ENCODE assay signal across 8 mouse cellular contexts in the genomic region with DNA sequence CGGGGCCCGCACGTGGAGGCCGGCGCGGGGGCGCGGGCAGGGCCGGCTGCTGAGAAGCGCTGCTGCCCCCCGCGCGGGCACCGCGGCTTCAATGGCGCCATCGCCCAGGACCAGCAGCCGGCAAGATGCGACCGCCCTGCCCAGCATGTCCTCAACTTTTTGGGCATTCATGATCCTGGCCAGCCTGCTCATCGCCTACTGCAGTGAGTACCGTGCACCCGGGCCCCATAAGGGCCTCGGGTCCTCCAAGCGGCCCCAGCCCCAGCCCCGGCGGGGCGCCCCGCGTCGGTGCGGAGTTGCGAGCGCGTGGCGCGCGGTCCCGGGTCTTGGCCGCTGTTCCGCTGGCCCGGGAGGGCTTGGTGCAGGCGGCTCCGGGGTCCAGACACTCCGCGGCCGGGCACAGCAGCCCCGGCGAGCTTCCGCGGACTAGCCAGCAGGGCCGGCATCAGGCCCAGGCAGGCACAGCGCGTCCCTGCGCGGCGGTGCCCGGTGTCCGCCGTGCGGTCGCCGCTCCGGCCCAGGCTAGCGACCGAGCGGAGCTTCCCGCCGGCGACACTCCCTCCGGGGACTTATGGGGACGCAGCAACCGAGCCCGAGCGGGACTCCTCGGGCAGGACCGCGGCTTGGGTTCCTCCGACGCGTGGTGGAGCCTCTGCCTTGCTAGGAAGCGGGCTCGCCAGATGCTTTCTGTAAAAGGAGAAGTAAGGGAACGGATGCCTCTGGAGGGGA. TPM values are rescaled to one million over a fixed set of nuclear protein-coding genes. Genes with fewer than 3 reads are reported as not detected.
A peak's percentile ranks its signal among the peaks of the same experiment; 100 is the strongest.
DNase-seq lines count a peak whose midpoint lies in the region; ATAC-seq and TF ChIP-seq lines count a peak whose summit lies in the region.

No protein-coding gene starts in this region.

- peak overlapping the region; percentile 91 for H3K9ac ChIP-seq in forebrain, embryonic 12.5 days
- peak overlapping the region; percentile 91 for H3K9ac ChIP-seq in hindbrain, postnatal 0 days (replicated peaks; ENCODE audit: low read length)
- peak overlapping the region; percentile 19; the same call in 1 of the 2 replicates for H3K9ac ChIP-seq in stomach, embryonic 15.5 days

- H3K27ac ChIP-seq in brown adipose tissue, adult 24 weeks (replicated peaks; ENCODE audit: low read depth, low read length): no peak overlapping the region
- peak overlapping the region; percentile 61 for H3K27ac ChIP-seq in forebrain, embryonic 12.5 days
- H3K27ac ChIP-seq in hindbrain, postnatal 0 days: peak overlapping the region; percentile 83
- no peak overlapping the region for H3K27ac ChIP-seq in stomach, embryonic 15.5 days

- peaks cover 23% of the 10 kb centered on the region for H3K27me3 ChIP-seq in forebrain, embryonic 12.5 days
- no peaks in the 10 kb centered on the region; the same call in 1 of the 2 replicates for H3K27me3 ChIP-seq in hindbrain, postnatal 0 days (ENCODE audit: insufficient read depth, low read length)
- H3K27me3 ChIP-seq in stomach, embryonic 15.5 days (replicated peaks): peaks cover 72% of the 10 kb centered on the region

- no peaks in the 10 kb centered on the region for H3K4me1 ChIP-seq in brown adipose tissue, adult 24 weeks (ENCODE audit: control insufficient read depth, insufficient read depth, insufficient read length, low read length)
- H3K4me1 ChIP-seq in forebrain, embryonic 12.5 days: peaks cover 53% of the 10 kb centered on the region
- peaks cover 29% of the 10 kb centered on the region for H3K4me1 ChIP-seq in hindbrain, postnatal 0 days (ENCODE audit: insufficient read depth, low read length)
- H3K4me1 ChIP-seq in stomach, embryonic 15.5 days: no peaks in the 10 kb centered on the region

- H3K4me2 ChIP-seq in forebrain, embryonic 12.5 days: peak overlapping the region; percentile 81
- peak overlapping the region; percentile 73 for H3K4me2 ChIP-seq in hindbrain, postnatal 0 days (ENCODE audit: low read depth, low read length)
- peak overlapping the region; percentile 93 for H3K4me2 ChIP-seq in stomach, embryonic 15.5 days

- under 1% methylated on average over 84 of the region's 84 CpGs for WGBS in forebrain, embryonic 12.5 days
- WGBS in hindbrain, postnatal 0 days: under 1% methylated on average over 75 of the region's 84 CpGs
- WGBS in stomach, embryonic 15.5 days: under 1% methylated on average over 83 of the region's 84 CpGs

- DNase-seq in kidney, postnatal 10 days: peak; percentile 74
- DNase-seq in kidney, adult 8-10 months: no peak
- DNase-seq in hindbrain, postnatal 0 days (ENCODE audit: low spot score): peak; percentile 68
- DNase-seq in lung, postnatal 4 days: peak; percentile 36 to 69
- no peak for DNase-seq in thymus, adult 18-20 months

- H3K9me3 ChIP-seq in forebrain, embryonic 12.5 days: no peaks in the 10 kb centered on the region
- no peaks in the 10 kb centered on the region for H3K9me3 ChIP-seq in hindbrain, postnatal 0 days (ENCODE audit: low read length)
- H3K9me3 ChIP-seq in stomach, embryonic 15.5 days: no peaks in the 10 kb centered on the region

- peak overlapping the region; percentile 14; the same call in 1 of the 2 replicates for H3K4me3 ChIP-seq in brown adipose tissue, adult 24 weeks (ENCODE audit: insufficient read depth, low read depth, low read length)
- H3K4me3 ChIP-seq in forebrain, embryonic 12.5 days (replicated peaks): peak overlapping the region; percentile 79
- H3K4me3 ChIP-seq in hindbrain, postnatal 0 days (ENCODE audit: low read length): peak overlapping the region; percentile 90
- H3K4me3 ChIP-seq in stomach, embryonic 15.5 days (replicated peaks): peak overlapping the region; percentile 45

- no peaks in the 10 kb centered on the region for H3K36me3 ChIP-seq in forebrain, embryonic 12.5 days (replicated peaks)
- H3K36me3 ChIP-seq in hindbrain, postnatal 0 days (ENCODE audit: insufficient read depth, low read length): no peaks in the 10 kb centered on the region
- H3K36me3 ChIP-seq in stomach, embryonic 15.5 days: no peaks in the 10 kb centered on the region

- TF ChIP-seq CTCF in hindbrain, postnatal 0 days (IDR thresholded peaks at IDR 0.05; ENCODE audit: low read depth): no peak

- ATAC-seq in forebrain, embryonic 12.5 days (ENCODE audit: low FRiP score): peak; percentile 62
- ATAC-seq in hindbrain, postnatal 0 days: peak; percentile 77
- peak; percentile 63 for ATAC-seq in stomach, embryonic 15.5 days (ENCODE audit: insufficient read depth, low FRiP score, low read depth)

RNA-seq across cellular contexts. Expression of gene Fam19a5, which starts 0.5 kb away (rescaled TPM):
- 3.3 and 4.6 TPM in 2 replicates for polyA plus RNA-seq in brown adipose tissue, adult 24 weeks (2012; ENCODE audit: insufficient read depth, insufficient read length, missing spikeins)
- polyA plus RNA-seq in forebrain, embryonic 12.5 days (2016; fragmentation: Nextera tagmentation; extraction: Ambion mirVana): 8.9 and 9.5 TPM in 2 replicates
- total RNA-seq in hindbrain, postnatal 0 days (2014; rRNA removed): 119 and 137 TPM in 2 replicates
- 28.1 and 31.0 TPM in 2 replicates for polyA plus RNA-seq in hindbrain, postnatal 0 days (2015; fragmentation: Nextera tagmentation; extraction: Ambion mirVana)
- 2.6 and 2.9 TPM in 2 replicates for polyA plus RNA-seq in stomach, embryonic 15.5 days (2015; fragmentation: Nextera tagmentation; extraction: Ambion mirVana)

Comparison
In these comparisons a context has a peak if more than half of its experiments do, and no peak if none do; other contexts are left out.
1. DNase-seq: peak in kidney, postnatal 10 days (single experiment), hindbrain, postnatal 0 days (single experiment) and lung, postnatal 4 days (2 of 2); none in kidney, adult 8-10 months (0 of 2) and thymus, adult 18-20 months (0 of 2).
2. H3K27ac ChIP-seq: peak in forebrain, embryonic 12.5 days (single experiment) and hindbrain, postnatal 0 days (single experiment); none in brown adipose tissue, adult 24 weeks (single experiment) and stomach, embryonic 15.5 days (single experiment).
3. H3K4me3 ChIP-seq: peak in every context shown above with its lines; median percentile 90 in hindbrain, postnatal 0 days; 79 in forebrain, embryonic 12.5 days; 45 in stomach, embryonic 15.5 days; 14 in brown adipose tissue, adult 24 weeks.
4. H3K9ac ChIP-seq: peak in every context shown above with its lines; median percentile 91 in forebrain, embryonic 12.5 days; 91 in hindbrain, postnatal 0 days; 19 in stomach, embryonic 15.5 days.
5. Peak in every context shown above with its lines, with median percentiles within 50 percentile points of each other: ATAC-seq and H3K4me2 ChIP-seq.